Mouse (Mus musculus): Measurements from ENCODE around the gene Nmnat2. TPM values are rescaled to one million over a fixed set of nuclear protein-coding genes. Genes with fewer than 3 reads are reported as not detected.

The Nmnat2 gene
- polyA plus RNA-seq, 1 experiment from 2014 or later: 99.6 TPM

DNA sequence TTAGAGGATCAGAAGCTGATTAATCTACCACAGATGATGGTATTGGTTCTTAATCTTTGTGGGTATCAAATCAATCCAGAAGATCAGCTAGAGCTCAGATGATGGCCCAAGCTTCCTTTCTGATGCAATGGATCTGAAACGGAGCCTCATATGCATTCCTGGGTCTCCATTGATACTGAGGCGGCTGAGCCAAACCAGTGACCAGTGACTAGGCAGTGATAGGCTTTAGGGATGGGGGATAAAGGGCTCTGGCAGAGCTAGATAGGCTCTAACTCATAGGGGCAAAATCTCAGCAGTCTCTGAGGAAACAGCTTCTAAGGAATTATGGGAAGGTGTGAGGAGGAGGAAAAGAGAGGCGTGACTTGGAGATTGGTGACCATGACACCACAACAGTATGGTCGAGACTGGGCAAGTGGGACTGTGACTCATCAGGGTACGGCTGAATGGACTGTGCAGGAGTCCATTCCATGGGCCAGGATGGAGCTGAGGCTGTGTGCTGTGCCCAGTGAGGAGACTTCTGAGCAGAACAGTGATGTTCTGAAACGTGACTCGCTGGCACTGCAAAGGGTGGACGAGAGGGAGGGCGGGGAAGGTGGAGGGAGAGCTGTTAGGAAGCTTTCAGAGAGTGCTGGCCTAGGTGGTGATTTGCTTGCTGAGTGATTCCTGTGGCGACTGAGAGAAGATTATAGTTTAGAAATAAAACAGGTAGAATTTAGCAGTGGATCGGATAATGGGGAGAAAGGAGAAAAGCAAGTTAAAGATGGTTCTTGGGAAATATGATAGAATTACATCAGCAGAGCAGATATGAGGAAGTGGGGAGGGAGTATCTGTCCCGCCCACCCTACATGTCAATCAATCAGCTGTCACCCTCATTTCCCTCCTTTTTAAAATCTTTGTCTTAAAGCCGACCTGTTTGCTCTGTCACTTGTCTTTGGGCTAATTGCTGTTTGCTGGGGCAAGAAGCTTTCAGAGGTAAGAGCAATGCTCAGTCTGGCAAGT, 55.9 kb downstream of the Nmnat2 start:
- Histone ChIP-seq H3K9me3 (ENCODE audit: control insufficient read depth, low read length) (no peaks in the 10 kb centered on the region), H3K36me3 (ENCODE audit: control insufficient read depth, insufficient read depth, low read length) (no peaks in the 10 kb centered on the region), H3K4me2 (ENCODE audit: low read depth, low read length) (no peak overlapping the region), H3K4me3 (ENCODE audit: low read depth, low read length) (no peak overlapping the region), H3K4me1 (ENCODE audit: control insufficient read depth, insufficient read depth, low read length) (peaks cover 17% of the 10 kb centered on the region), H3K27ac (ENCODE audit: low read depth, low read length) (no peak overlapping the region), H3K27me3 (ENCODE audit: control insufficient read depth, insufficient read depth, low read length) (no peaks in the 10 kb centered on the region), H3K9ac (replicated peaks; ENCODE audit: low read depth, low read length) (no peak overlapping the region)
- 77% methylated on average over 13 of the region's 13 CpGs for WGBS
- ATAC-seq (ENCODE audit: low read depth): no peak; the same call in 1 of the 2 replicates

- H3K9me3 ChIP-seq (ENCODE audit: control insufficient read depth, low read length): no peaks in the 10 kb centered on the region
- no peaks in the 10 kb centered on the region for H3K36me3 ChIP-seq (ENCODE audit: control insufficient read depth, insufficient read depth, low read length)
- ATAC-seq (ENCODE audit: low read depth): no peak
- no peak overlapping the region for H3K9ac ChIP-seq (replicated peaks; ENCODE audit: low read depth, low read length)
- H3K27ac ChIP-seq (ENCODE audit: low read depth, low read length): no peak overlapping the region
- no peaks in the 10 kb centered on the region for H3K27me3 ChIP-seq (ENCODE audit: control insufficient read depth, insufficient read depth, low read length)
- H3K4me2 ChIP-seq (ENCODE audit: low read depth, low read length): no peak overlapping the region
- no peak overlapping the region for H3K4me3 ChIP-seq (ENCODE audit: low read depth, low read length)
- 68% methylated on average over 6 of the region's 6 CpGs for WGBS
- H3K4me1 ChIP-seq (ENCODE audit: control insufficient read depth, insufficient read depth, low read length): peaks cover 11% of the 10 kb centered on the region
Observed at GRCm38 (mm10) chr1:153011544-153011943, 56.8 kb downstream of the Nmnat2 start.

DNA sequence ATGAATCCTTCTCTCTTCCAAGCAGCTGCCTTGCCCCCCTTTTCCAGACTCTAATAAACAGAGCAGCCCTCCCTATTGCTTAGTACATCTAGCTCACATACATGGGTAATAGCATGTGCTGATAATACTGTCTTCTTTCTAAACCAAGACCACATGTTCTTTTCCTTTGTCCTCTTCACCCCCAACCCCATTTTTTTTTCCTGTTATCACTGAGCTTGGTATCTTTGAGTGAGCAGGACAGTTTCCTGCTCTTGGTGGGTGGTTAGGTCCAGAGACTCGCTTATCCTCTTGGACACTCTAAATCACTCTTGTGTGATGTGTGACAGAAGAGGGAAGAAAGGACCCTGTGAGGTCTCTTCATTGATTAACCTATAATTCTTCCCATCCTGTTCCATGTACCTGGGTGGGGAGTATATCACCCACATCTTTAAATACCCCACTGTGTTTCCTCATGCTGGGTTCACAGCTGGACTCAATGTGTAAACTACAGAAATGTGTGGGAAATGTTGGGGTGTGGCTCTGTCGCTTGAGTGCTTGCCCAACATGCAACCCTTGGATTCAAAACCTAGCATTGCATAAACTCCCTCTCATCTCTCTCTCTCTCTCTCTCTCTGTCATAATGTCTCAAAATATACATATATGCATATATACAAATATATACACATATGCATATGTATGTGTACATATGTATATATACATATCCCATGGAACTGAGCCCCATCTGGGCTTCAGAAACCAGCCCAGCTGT, 58.9 kb downstream of the Nmnat2 start:
- H3K9ac ChIP-seq (replicated peaks; ENCODE audit: low read depth, low read length): no peak overlapping the region
- H3K4me1 ChIP-seq (ENCODE audit: control insufficient read depth, insufficient read depth, low read length): peaks cover 11% of the 10 kb centered on the region
- 87% methylated on average over 2 of the region's 2 CpGs for WGBS
- no peak overlapping the region for H3K4me2 ChIP-seq (ENCODE audit: low read depth, low read length)
- H3K27me3 ChIP-seq (ENCODE audit: control insufficient read depth, insufficient read depth, low read length): no peaks in the 10 kb centered on the region
- H3K27ac ChIP-seq (ENCODE audit: low read depth, low read length): peak overlapping the region; percentile 80; the same call in 1 of the 2 replicates
- H3K9me3 ChIP-seq (ENCODE audit: control insufficient read depth, low read length): no peaks in the 10 kb centered on the region
- H3K4me3 ChIP-seq (ENCODE audit: low read depth, low read length): no peak overlapping the region
- ATAC-seq (ENCODE audit: low read depth): no peak
- H3K36me3 ChIP-seq (ENCODE audit: control insufficient read depth, insufficient read depth, low read length): no peaks in the 10 kb centered on the region

GRCm38 (mm10) chr1:153014431-153015186, 59.8 kb downstream of the Nmnat2 start:
- peaks cover 11% of the 10 kb centered on the region for H3K4me1 ChIP-seq (ENCODE audit: control insufficient read depth, insufficient read depth, low read length)
- peak; percentile 50; the same call in 1 of the 2 replicates for ATAC-seq (ENCODE audit: low read depth)
- no peaks in the 10 kb centered on the region for H3K9me3 ChIP-seq (ENCODE audit: control insufficient read depth, low read length)
- 0 out of 2 replicates have a peak overlapping the region, but pooled peaks have one; percentile 15 for H3K4me2 ChIP-seq (ENCODE audit: low read depth, low read length)
- H3K27me3 ChIP-seq (ENCODE audit: control insufficient read depth, insufficient read depth, low read length): no peaks in the 10 kb centered on the region
- no peak overlapping the region for H3K9ac ChIP-seq (replicated peaks; ENCODE audit: low read depth, low read length)
- no peaks in the 10 kb centered on the region for H3K36me3 ChIP-seq (ENCODE audit: control insufficient read depth, insufficient read depth, low read length)
- H3K27ac ChIP-seq (ENCODE audit: low read depth, low read length): peak overlapping the region; percentile 80
- no peak overlapping the region for H3K4me3 ChIP-seq (ENCODE audit: low read depth, low read length)
- WGBS: 8% methylated on average over 14 of the region's 14 CpGs

DNA sequence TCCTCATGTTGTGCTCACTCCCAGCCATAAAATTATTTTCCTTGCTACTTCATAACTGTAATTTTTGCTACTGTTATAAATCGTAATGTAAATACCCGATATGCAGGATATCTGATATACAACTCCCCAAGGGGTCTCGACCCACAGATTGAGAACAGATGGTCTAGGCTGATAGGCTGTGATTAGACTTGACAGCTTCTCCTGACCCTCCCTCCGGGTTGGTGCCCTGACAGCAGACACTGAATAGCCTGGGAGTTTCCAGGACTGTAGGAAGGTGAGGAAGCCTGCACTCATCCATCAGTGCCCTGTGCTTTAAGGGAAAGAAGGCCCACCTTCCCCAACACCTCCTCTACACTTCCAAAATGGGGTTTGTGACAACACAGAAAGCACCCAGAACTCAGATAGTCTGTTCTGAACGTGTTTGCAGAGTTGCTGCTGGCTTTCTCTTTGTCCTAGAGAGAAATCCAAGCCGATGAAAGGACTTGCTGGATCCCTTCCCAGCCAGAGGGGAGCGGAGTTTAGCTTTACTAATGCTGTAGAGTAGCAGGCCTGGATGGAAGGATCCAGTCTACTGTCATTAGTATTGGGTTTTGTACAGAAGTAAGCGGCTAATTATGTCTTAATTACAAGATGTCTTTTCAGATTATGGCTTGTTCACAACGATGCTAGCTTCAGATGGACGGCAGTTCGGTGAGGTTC, 61.8 kb downstream of the Nmnat2 start:
- H3K27ac ChIP-seq (ENCODE audit: low read depth, low read length): peak overlapping the region; percentile 3; the same call in 1 of the 2 replicates
- 63% methylated on average over 11 of the region's 11 CpGs for WGBS
- no peak for ATAC-seq (ENCODE audit: low read depth)

GRCm38 (mm10) chr1:153019128-153019527, 64.3 kb downstream of the Nmnat2 start:
- Histone ChIP-seq H3K9ac (replicated peaks; ENCODE audit: low read depth, low read length) (no peak overlapping the region), H3K36me3 (ENCODE audit: control insufficient read depth, insufficient read depth, low read length) (no peaks in the 10 kb centered on the region), H3K4me3 (ENCODE audit: low read depth, low read length) (no peak overlapping the region), H3K27me3 (ENCODE audit: control insufficient read depth, insufficient read depth, low read length) (no peaks in the 10 kb centered on the region), H3K4me2 (ENCODE audit: low read depth, low read length) (no peak overlapping the region), H3K27ac (ENCODE audit: low read depth, low read length) (no peak overlapping the region), H3K9me3 (ENCODE audit: control insufficient read depth, low read length) (no peaks in the 10 kb centered on the region), H3K4me1 (ENCODE audit: control insufficient read depth, insufficient read depth, low read length) (peaks cover 9% of the 10 kb centered on the region)
- WGBS: 96% methylated on average over 1 of the region's 1 CpGs
- no peak for ATAC-seq (ENCODE audit: low read depth)

More for the DNA sequence above, 61.8 kb downstream of the Nmnat2 start:
- H3K9ac ChIP-seq (replicated peaks; ENCODE audit: low read depth, low read length): no peak overlapping the region
- H3K4me1 ChIP-seq (ENCODE audit: control insufficient read depth, insufficient read depth, low read length): peaks cover 11% of the 10 kb centered on the region
- H3K27me3 ChIP-seq (ENCODE audit: control insufficient read depth, insufficient read depth, low read length): no peaks in the 10 kb centered on the region
- no peak overlapping the region for H3K4me3 ChIP-seq (ENCODE audit: low read depth, low read length)
- no peaks in the 10 kb centered on the region for H3K9me3 ChIP-seq (ENCODE audit: control insufficient read depth, low read length)
- H3K4me2 ChIP-seq (ENCODE audit: low read depth, low read length): no peak overlapping the region
- no peaks in the 10 kb centered on the region for H3K36me3 ChIP-seq (ENCODE audit: control insufficient read depth, insufficient read depth, low read length)

GRCm38 (mm10) chr1:153019623-153020022, 64.8 kb downstream of the Nmnat2 start:
- no peaks in the 10 kb centered on the region for H3K36me3 ChIP-seq (ENCODE audit: control insufficient read depth, insufficient read depth, low read length)
- no peaks in the 10 kb centered on the region for H3K9me3 ChIP-seq (ENCODE audit: control insufficient read depth, low read length)
- no peak overlapping the region for H3K27ac ChIP-seq (ENCODE audit: low read depth, low read length)
- no peaks in the 10 kb centered on the region for H3K27me3 ChIP-seq (ENCODE audit: control insufficient read depth, insufficient read depth, low read length)
- WGBS: 79% methylated on average over 3 of the region's 3 CpGs
- peaks cover 4% of the 10 kb centered on the region for H3K4me1 ChIP-seq (ENCODE audit: control insufficient read depth, insufficient read depth, low read length)
- no peak overlapping the region for H3K9ac ChIP-seq (replicated peaks; ENCODE audit: low read depth, low read length)
- no peak for ATAC-seq (ENCODE audit: low read depth)
- no peak overlapping the region for H3K4me2 ChIP-seq (ENCODE audit: low read depth, low read length)
- H3K4me3 ChIP-seq (ENCODE audit: low read depth, low read length): no peak overlapping the region

DNA sequence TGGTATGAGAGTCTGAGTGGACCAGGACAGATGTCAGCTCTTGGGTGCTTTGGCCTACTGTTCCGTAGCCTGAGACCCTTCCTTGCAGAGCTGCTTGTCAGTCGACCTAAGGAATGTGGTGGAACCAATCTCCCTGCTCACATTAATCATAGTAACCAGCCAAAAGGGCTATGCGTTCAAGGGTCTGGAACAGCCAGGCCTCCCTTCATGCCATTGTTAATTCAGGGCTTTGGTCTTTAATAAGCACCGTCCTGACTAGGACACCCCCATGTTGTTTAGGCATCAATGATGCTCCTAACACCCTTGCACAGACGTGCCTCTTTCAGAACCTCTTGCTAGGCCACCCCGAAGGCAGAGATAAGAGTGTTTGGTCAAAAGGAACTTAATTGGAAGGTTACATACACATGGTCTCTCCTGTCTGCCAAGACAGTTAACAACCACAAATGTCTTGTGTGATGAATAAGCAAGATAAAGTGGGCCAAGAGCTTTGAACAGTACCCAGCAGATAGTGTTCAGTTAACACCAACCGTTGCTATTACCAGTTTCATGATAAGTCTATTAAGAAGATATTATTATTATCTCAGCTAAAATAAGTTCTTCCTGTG, 66.3 kb downstream of the Nmnat2 start:
- no peaks in the 10 kb centered on the region for H3K9me3 ChIP-seq (ENCODE audit: control insufficient read depth, low read length)
- no peak for ATAC-seq (ENCODE audit: low read depth)
- H3K27ac ChIP-seq (ENCODE audit: low read depth, low read length): no peak overlapping the region
- no peaks in the 10 kb centered on the region for H3K4me1 ChIP-seq (ENCODE audit: control insufficient read depth, insufficient read depth, low read length)
- WGBS: 74% methylated on average over 7 of the region's 7 CpGs
- H3K36me3 ChIP-seq (ENCODE audit: control insufficient read depth, insufficient read depth, low read length): no peaks in the 10 kb centered on the region
- no peak overlapping the region for H3K4me2 ChIP-seq (ENCODE audit: low read depth, low read length)
- H3K4me3 ChIP-seq (ENCODE audit: low read depth, low read length): no peak overlapping the region
- H3K9ac ChIP-seq (replicated peaks; ENCODE audit: low read depth, low read length): no peak overlapping the region
- H3K27me3 ChIP-seq (ENCODE audit: control insufficient read depth, insufficient read depth, low read length): no peaks in the 10 kb centered on the region
